Mouse (Mus musculus): ENCODE results near the gene Crocc.

Crocc gene

DNA sequence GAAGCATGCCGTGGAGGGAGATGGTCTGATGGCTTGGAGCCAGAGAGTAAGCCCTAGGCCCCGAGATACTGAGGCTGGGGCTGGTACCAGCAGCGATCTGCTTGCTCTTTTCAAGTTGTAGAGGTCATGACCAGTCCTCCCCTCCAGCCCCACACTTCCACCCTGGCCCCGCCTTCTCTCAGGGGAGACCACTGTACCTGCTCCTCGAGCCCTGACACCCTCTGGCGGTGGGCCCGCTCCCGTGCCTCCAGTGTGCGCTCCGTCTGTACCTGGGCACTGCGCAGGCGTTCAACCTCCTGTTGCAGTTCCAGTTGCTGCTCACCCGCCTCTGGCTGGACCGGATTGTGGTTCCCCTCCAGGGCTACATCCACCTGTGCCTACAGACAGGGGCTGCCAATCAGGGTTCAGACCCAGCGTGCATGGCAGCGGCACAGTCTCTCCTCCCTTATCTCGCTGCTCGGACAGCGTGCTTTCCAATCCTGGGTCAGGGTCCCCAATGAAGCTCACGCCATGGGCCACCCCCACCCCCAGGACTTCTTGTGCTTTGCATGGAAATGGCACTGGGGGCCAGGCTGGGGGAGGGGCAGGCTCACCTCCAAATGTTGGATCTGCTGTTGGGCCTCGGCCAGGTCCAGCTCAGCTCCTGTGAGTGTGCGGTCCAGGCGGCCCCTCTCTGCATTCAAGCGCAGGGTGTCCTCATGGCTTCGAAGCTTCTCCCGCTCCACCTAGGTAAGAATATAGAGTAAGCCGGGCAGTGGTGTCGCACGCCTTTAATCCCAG lies 42.5 kb downstream of the Crocc start:
- no peaks in the 10 kb centered on the region for H3K27me3 ChIP-seq (ENCODE audit: control insufficient read depth, insufficient read depth, low read length, poor library complexity, severe bottlenecking)

DNA sequence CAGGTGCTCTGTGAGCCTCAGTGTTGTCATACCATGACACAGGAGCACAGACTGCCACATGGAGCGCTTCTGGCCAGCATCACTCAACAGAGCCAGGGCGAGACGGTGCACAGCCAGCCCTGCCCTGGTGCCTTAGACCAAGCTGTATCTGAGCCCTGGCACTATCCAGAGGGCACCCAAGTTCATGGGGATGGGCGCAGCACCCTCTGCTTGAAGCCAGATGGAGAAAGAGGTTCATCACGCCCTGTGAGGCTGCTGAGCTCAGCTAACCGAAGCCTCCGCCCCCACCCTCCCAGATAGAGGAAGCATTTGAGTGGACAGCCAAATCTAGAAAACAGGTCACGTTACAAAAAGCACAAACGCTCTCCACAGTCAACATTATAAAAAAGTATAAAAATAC lies 44.0 kb downstream of the Crocc start:
- no peaks in the 10 kb centered on the region for H3K36me3 ChIP-seq (ENCODE audit: control insufficient read depth, insufficient read depth, low read length, poor library complexity, severe bottlenecking)
- peak; percentile 15 for DNase-seq (ENCODE audit: low read depth, low spot score)
- no peaks in the 10 kb centered on the region for H3K27me3 ChIP-seq (ENCODE audit: control insufficient read depth, insufficient read depth, low read length, poor library complexity, severe bottlenecking)

More for the DNA sequence above, 42.5 kb downstream of the Crocc start:
- DNase-seq (ENCODE audit: low read depth, low spot score), result no peak
- no peaks in the 10 kb centered on the region for H3K36me3 ChIP-seq (ENCODE audit: control insufficient read depth, insufficient read depth, low read length, poor library complexity, severe bottlenecking)

DNA sequence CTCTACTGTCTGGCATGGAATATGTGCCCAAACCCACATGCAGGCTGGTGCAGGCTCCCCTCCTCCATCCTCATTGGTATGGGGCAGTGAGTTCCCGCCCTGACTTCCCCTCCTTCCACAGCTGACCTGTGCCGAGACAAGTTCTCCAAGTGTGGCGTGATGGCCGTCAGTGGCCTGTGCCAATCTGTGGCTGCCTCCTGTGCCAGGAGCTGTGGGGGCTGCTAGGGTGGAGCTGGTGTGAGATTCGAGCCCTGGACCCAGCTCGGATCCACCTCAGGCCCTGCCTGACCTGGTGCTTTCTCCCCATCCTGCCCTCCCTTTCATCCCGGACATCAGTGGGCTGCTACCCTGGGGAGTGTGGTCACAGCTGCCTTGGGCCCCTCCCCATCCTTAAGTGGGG lies 45.0 kb downstream of the Crocc start:
- Histone ChIP-seq H3K36me3 (ENCODE audit: control insufficient read depth, insufficient read depth, low read length, poor library complexity, severe bottlenecking) (no peaks in the 10 kb centered on the region), H3K27me3 (ENCODE audit: control insufficient read depth, insufficient read depth, low read length, poor library complexity, severe bottlenecking) (no peaks in the 10 kb centered on the region)
- DNase-seq (ENCODE audit: low read depth, low spot score), result no peak

DNA sequence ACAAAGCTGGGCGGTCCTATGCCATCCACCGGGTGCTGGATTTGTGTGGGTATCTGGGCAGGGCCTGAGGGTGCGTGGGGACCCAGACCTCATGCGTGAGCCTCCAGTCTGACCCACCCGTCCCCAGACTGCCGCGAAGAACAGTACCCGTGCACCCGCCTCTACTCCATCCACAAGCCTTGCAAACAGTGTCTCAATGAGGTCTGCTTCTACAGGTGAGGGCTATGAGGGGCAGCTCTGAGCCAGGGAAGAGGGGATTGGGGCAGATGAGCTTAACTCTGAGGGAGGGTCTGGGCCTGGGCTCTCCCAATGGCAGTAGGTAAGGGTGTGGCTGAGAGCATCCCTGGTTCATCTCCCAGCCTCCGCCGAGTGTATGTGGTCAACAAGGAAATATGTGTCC lies 45.5 kb downstream of the Crocc start:
- Histone ChIP-seq H3K27me3 (ENCODE audit: control insufficient read depth, insufficient read depth, low read length, poor library complexity, severe bottlenecking) (no peaks in the 10 kb centered on the region), H3K36me3 (ENCODE audit: control insufficient read depth, insufficient read depth, low read length, poor library complexity, severe bottlenecking) (no peaks in the 10 kb centered on the region)
- DNase-seq (ENCODE audit: low read depth, low spot score), result no peak

DNA sequence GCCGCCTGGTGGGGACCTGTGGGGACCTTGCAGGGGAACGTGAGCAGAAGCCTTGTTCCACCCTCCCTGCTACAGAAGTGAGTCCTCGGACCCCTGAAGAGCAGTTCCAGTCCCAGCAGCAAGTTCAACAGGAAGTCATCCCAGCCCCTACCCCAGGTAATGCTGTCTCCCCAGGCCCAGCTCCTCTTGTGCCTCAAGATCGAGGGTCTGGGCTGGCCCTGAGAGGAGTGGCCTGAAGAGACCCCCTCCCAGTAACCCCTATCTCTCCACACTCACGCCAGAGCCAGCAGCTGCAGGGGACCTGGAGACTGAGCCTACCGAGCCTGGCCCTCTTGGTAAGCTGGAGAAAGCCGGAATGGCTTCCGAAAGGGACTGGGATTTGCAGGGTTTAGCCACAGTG lies 46.2 kb downstream of the Crocc start:
- DNase-seq (ENCODE audit: low read depth, low spot score), result no peak
- H3K36me3 ChIP-seq (ENCODE audit: control insufficient read depth, insufficient read depth, low read length, poor library complexity, severe bottlenecking), result no peaks in the 10 kb centered on the region
- no peaks in the 10 kb centered on the region for H3K27me3 ChIP-seq (ENCODE audit: control insufficient read depth, insufficient read depth, low read length, poor library complexity, severe bottlenecking)

DNA sequence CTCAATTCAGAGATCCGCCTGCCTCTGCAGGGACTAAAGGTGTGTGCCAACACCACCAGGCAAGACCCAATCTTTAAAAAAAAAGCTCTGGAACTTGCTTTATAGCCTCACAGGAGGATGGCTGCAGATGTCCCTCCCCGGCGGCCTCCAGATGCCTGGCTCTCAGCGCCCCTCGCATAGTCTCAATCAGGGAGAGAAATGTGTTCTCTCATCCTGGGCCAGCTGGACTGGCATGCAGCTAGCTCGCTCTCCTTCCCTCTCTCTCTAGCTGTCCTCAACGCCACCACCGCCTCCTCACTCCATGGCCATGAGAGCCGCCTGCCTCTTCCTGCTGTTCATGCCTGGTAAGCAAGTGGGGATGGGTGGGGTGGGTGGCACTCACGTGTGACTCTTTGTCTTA lies 47.8 kb downstream of the Crocc start:
- H3K27me3 ChIP-seq (ENCODE audit: control insufficient read depth, insufficient read depth, low read length, poor library complexity, severe bottlenecking), result no peaks in the 10 kb centered on the region
- no peak for DNase-seq (ENCODE audit: low read depth, low spot score)
- no peaks in the 10 kb centered on the region for H3K36me3 ChIP-seq (ENCODE audit: control insufficient read depth, insufficient read depth, low read length, poor library complexity, severe bottlenecking)

DNA sequence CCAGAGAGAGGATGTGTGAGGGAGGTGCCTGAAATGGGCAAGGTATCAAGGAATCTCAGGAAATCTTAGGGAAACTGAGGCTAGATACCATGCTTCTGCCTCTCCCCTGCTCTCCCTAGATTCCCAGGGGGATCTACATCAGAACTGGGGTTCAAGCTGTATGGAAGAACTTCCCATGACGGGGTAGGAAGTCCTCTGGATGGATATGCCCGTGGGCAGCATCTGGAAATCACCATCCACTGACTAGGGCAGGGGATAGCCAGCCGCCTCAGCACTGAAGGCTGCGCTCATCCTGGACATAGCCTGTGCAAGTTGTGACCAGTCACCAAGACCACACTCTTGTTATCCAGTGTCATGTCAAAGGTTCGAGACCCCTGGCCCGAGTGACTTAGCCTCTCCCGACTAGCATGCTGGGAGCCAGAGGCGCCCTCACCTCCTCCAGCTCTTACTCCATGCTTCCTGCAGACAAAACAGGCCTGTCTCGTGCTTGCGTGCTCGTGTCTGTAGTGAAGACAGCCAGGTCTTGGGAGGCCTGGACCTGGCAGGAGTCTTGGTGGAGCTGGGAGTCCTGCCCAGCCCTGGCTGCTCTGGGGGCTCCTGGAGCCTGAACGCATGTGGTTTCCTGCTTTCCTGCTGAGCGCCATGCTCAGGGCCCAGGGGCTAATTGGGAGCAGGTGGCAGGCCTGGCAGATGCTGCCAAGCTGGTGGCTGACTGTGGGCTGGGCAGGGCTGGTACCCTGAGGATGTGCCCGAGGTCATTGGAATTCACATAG lies 48.6 kb downstream of the Crocc start:
- Histone ChIP-seq H3K27me3 (ENCODE audit: control insufficient read depth, insufficient read depth, low read length, poor library complexity, severe bottlenecking) (no peaks in the 10 kb centered on the region), H3K36me3 (ENCODE audit: control insufficient read depth, insufficient read depth, low read length, poor library complexity, severe bottlenecking) (0 out of 2 replicates have a peak, but pooled peaks cover 2% of the 10 kb centered on the region)
- DNase-seq (ENCODE audit: low read depth, low spot score), result no peak

DNA sequence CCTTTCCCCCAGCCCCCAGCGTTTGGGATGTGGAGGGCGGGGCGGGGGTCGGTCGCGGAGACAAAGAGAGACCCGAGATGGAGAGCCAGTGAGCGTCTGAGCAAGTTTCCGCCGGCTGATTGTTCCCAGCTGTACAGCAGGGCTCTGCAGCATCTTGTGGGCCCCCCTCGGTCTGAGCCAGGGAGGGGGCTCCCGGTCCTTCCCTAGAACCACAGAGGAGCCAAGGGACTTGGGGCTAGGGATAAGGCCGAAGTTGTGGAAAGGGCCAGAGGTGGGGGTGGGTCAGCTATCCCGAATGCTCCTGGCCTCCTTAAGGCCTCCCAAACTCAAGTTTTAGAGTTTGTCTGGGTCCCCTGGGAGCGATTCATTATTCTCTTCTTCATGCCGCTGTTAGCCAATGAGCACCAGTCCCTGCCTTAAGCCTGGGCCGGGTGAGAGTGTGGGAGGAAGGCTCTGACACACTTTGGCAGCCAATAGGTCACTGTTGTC lies 49.4 kb downstream of the Crocc start:
- Histone ChIP-seq H3K27me3 (ENCODE audit: control insufficient read depth, insufficient read depth, low read length, poor library complexity, severe bottlenecking) (no peaks in the 10 kb centered on the region), H3K36me3 (ENCODE audit: control insufficient read depth, insufficient read depth, low read length, poor library complexity, severe bottlenecking) (peaks cover 2% of the 10 kb centered on the region)
- no peak for DNase-seq (ENCODE audit: low read depth, low spot score)

DNA sequence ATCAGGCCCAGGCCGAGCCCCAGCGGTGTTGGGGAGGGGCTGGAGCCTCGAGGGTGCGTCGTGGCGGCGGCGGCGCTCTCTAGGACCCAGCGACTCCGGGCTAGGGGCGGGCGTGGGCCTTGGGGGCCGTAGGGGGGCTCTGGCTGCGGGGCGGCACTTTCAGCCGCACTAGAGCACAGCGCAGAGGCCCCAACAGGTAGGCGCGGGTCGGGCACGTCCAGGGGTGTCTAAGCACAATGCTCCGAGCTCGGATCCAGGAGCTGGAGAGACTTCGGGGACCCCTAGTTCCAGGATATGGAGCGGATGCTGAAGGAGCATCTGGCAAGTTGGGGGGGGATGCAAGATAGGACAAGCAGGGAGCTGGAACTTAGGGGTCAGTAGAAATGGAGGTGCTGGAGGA lies 49.8 kb downstream of the Crocc start:
- no peak for DNase-seq (ENCODE audit: low read depth, low spot score)
- Histone ChIP-seq H3K36me3 (ENCODE audit: control insufficient read depth, insufficient read depth, low read length, poor library complexity, severe bottlenecking) (peaks cover 2% of the 10 kb centered on the region), H3K27me3 (ENCODE audit: control insufficient read depth, insufficient read depth, low read length, poor library complexity, severe bottlenecking) (no peaks in the 10 kb centered on the region)

DNA sequence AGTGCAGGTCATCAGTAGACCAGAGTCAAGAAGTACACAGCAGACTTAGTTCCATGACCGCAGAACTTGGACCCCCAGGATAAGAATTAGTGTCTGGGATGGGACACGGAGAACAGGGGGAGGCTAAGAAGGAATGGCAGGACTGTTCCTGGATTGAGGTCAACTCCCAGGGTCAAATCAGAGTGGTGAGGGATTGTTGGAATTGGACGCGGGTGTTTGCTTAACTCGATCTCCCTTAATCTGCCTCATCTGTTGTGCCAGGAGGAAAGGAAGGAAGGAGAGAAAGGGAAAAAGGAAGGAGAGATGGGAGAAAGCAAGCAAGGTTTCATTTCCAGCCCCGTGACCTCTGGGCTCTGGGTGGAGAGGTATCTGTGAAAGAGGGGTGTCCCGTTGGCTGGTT lies 50.2 kb downstream of the Crocc start, which contains the start of gene Mfap2:
Mfap2 (plus strand) TSS at position 301 of the 400 bp plus-strand sequence.
- Histone ChIP-seq H3K36me3 (ENCODE audit: control insufficient read depth, insufficient read depth, low read length, poor library complexity, severe bottlenecking) (peaks cover 2% of the 10 kb centered on the region), H3K27me3 (ENCODE audit: control insufficient read depth, insufficient read depth, low read length, poor library complexity, severe bottlenecking) (no peaks in the 10 kb centered on the region)

DNA sequence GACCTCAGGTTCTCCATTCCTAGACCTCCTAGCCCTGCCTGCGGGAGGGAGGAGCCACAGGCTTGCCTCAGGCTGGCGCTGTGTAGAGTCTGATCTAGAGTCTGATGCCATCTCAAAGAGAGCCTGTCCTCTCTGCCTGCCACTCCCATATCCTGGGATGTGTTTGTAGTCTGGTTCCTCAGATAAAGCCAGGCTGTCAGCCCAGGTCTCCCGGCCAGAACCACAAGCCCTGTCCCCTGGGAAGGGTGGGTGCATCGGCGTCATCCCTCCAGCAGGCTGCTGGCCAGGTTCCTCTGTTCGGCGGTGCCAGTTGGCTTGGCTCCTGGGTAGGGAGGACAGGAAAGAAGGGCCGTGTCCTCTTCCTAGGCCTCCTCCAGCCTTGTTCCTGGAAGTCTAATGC lies 52.3 kb downstream of the Crocc start:
- Histone ChIP-seq H3K27me3 (ENCODE audit: control insufficient read depth, insufficient read depth, low read length, poor library complexity, severe bottlenecking) (no peaks in the 10 kb centered on the region), H3K36me3 (ENCODE audit: control insufficient read depth, insufficient read depth, low read length, poor library complexity, severe bottlenecking) (peaks cover 18% of the 10 kb centered on the region)
- no peak for DNase-seq (ENCODE audit: low read depth, low spot score)

More for the DNA sequence above, 50.2 kb downstream of the Crocc start, which contains the start of gene Mfap2:
- DNase-seq (ENCODE audit: low read depth, low spot score), result no peak

DNA sequence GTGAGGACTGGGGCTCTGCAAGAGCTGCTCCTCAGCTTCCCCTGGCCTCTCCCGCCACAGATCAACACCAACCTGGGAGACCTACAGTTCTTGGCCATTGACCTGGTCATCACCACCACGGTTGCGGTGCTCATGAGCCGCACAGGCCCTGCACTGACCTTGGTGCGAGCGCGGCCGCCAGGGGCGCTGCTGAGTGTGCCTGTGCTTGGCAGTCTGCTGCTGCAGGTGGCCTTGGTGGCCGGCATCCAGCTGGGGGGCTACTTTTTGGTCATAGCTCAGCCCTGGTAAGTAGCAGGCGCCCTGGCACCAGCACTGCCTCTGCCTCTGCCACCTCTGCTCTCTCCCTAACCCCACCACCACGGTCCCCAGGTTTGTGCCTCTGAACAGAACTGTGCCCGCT lies 54.4 kb downstream of the Crocc start:
- DNase-seq (ENCODE audit: low read depth, low spot score), result no peak
- Histone ChIP-seq H3K27me3 (ENCODE audit: control insufficient read depth, insufficient read depth, low read length, poor library complexity, severe bottlenecking) (no peaks in the 10 kb centered on the region), H3K36me3 (ENCODE audit: control insufficient read depth, insufficient read depth, low read length, poor library complexity, severe bottlenecking) (peaks cover 23% of the 10 kb centered on the region)

DNA sequence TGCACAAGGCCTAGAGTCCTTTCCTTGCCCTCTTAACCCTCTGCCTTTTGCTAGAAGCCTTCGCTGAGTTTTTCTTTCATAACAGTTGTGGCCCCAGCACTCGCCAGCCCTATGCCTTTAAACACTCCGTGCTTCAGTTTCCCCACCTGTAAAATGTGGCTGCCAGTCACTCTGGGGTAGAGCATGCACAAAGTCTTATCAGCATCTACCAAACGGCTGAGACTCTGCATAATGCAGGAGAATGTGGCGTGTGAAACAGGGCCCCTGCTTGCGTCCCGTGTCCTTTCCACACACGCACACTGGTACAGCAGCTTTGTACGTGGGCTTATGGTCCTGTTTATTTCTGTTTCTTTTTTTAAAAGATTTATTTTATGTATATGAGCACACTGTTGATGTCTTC lies 63.5 kb downstream of the Crocc start:
- Histone ChIP-seq H3K27me3 (ENCODE audit: control insufficient read depth, insufficient read depth, low read length, poor library complexity, severe bottlenecking) (no peaks in the 10 kb centered on the region), H3K36me3 (ENCODE audit: control insufficient read depth, insufficient read depth, low read length, poor library complexity, severe bottlenecking) (peaks cover 34% of the 10 kb centered on the region)

DNA sequence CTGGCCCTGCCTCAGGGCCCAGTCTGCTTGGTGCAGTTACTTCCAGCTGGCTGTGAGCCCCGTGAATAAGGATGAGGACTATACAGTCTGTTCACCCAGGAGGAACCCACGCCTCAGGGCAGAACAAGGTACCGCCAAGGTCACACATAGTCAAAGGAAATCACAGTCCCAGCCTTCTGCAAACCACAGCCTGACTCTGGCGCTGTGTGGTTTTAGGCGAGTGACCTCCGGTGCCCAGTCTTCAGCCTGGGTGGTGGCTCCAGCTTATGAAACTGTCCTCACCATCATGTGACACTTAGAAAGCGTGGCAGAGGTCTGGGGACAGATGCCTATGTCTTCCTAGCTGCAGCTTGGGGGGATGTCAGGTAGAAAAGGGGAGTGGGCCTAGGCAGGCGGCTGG lies 64.5 kb downstream of the Crocc start:
- Histone ChIP-seq H3K36me3 (ENCODE audit: control insufficient read depth, insufficient read depth, low read length, poor library complexity, severe bottlenecking) (peaks cover 34% of the 10 kb centered on the region), H3K27me3 (ENCODE audit: control insufficient read depth, insufficient read depth, low read length, poor library complexity, severe bottlenecking) (no peaks in the 10 kb centered on the region)
- no peak for DNase-seq (ENCODE audit: low read depth, low spot score)

More for the DNA sequence above, 63.5 kb downstream of the Crocc start:
- no peak for DNase-seq (ENCODE audit: low read depth, low spot score)

DNA sequence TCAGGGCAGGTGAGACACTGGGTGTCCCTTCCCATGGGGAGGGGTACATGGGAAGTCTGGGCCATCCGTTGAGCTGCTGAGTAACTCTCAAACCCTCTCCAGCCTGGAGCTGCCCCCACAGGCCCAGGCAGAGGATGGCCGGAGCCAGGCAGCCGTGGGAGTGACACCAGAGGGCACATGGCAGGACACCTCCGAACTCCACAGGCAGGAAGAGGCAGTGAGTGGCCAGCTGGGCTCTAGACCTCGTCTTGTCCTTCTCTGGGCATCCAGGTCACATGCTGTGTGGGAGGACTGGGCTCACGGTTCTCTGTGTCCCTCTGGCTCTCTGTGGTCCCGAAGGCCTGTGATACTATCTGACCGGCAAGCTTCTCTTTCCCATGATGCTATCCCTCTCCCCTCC lies 66.5 kb downstream of the Crocc start:
- no peak for DNase-seq (ENCODE audit: low read depth, low spot score)
- Histone ChIP-seq H3K27me3 (ENCODE audit: control insufficient read depth, insufficient read depth, low read length, poor library complexity, severe bottlenecking) (no peaks in the 10 kb centered on the region), H3K36me3 (ENCODE audit: control insufficient read depth, insufficient read depth, low read length, poor library complexity, severe bottlenecking) (peaks cover 21% of the 10 kb centered on the region)
